Mouse (Mus musculus) limb, embryonic 14.5 days (tissue): ENCODE results near the gene AL732309.1. TPM values are rescaled to one million over a fixed set of nuclear protein-coding genes. Genes with fewer than 3 reads are reported as not detected.
A peak's percentile ranks its signal among the peaks of the same experiment; 100 is the strongest.

Experiments
- ATAC-seq: fragments of 200-750 bp; cut with Nextera tagmentation; 2 replicates; pipeline ENCODE4 v1.8.0; 2017; ENCODE audit warnings: low read depth, moderate number of reproducible peaks, moderate TSS enrichment; ENCODE audit not compliant: low FRiP score
- DNase-seq: peaks from one replicate; pipeline ENCODE4 v3.0.0-alpha.2; 2015; ENCODE audit warnings: low spot score
- H3K27ac ChIP-seq: fragments of 300-500 bp; sonication (generic); replicated peaks from 2 replicates; pipeline ENCODE4 v1.5.1; 2014; ENCODE audit warnings: low read depth, mild to moderate bottlenecking, low read length, moderate library complexity, mixed read lengths
- H3K27me3 ChIP-seq: fragments of 300-500 bp; sonication (generic); 2 replicates; pipeline ENCODE4 v1.6.1; 2014; ENCODE audit warnings: low read length, mixed read lengths; ENCODE audit not compliant: control insufficient read depth, insufficient read depth
- H3K36me3 ChIP-seq: fragments of 300-500 bp; sonication (generic); 2 replicates; pipeline ENCODE4 v1.6.1; 2014; ENCODE audit warnings: mild to moderate bottlenecking, low read length, moderate library complexity, mixed read lengths; ENCODE audit not compliant: control insufficient read depth, insufficient read depth
- H3K4me1 ChIP-seq: fragments of 300-500 bp; sonication (generic); 2 replicates; pipeline ENCODE4 v1.6.1; 2014; ENCODE audit warnings: antibody characterized with exemption, low read length, mixed read lengths; ENCODE audit not compliant: control insufficient read depth, insufficient read depth
- H3K4me2 ChIP-seq: fragments of 300-500 bp; sonication (generic); replicated peaks from 2 replicates; pipeline ENCODE4 v1.6.1; 2014; ENCODE audit warnings: low read depth, mild to moderate bottlenecking, low read length, moderate library complexity; ENCODE audit not compliant: severe bottlenecking
- H3K4me3 ChIP-seq: fragments of 300-500 bp; sonication (generic); replicated peaks from 2 replicates; pipeline ENCODE4 v1.5.1; 2014; ENCODE audit warnings: low read length
- H3K9ac ChIP-seq: fragments of 300-500 bp; sonication (generic); 2 replicates; pipeline ENCODE4 v1.6.1; 2014; ENCODE audit warnings: mild to moderate bottlenecking, low read depth, low read length, moderate library complexity; ENCODE audit not compliant: severe bottlenecking
- H3K9me3 ChIP-seq: fragments of 300-500 bp; sonication (generic); 2 replicates; pipeline ENCODE4 v1.6.1; 2016; ENCODE audit warnings: low read length; ENCODE audit not compliant: control insufficient read depth
- POLR2A ChIP-seq: fragments of 200-500 bp; IDR thresholded peaks from 2 replicates; pipeline ENCODE4 v1.8.0; 2012; ENCODE audit warnings: inconsistent platforms, mild to moderate bottlenecking, moderate library complexity, borderline replicate concordance; ENCODE audit not compliant: insufficient read depth, insufficient read length; ENCODE audit errors: extremely low read depth
- WGBS: fragments of 180-500 bp; shearing (Covaris S2); extraction: QIAGEN DNeasy Blood & Tissue Kit; methylation state at CpG from one replicate; pipeline ENCODE4 v1.1.7; 2014; 5-methylcytosine and 5-hydroxymethylcytosine counted together
- polyA plus RNA-seq, 2 experiments: library from polyadenylated mRNA; depleted of rRNA in 1 of 2; stranded (reverse) in 1 of 2; unstranded in 1 of 2; fragments of >200 nt; fragmentation: Nextera tagmentation in 1 of 2; extraction: Ambion mirVana in 1 of 2; gene quantifications; 2 replicates each; pipeline versions ENCODE4 v1.2.1 to v1.2.3; 2012 to 2014

Gene AL732309.1
- polyA plus RNA-seq, 2 experiments, result 8.3 to 19.2 TPM

- H3K9ac ChIP-seq, result no peak overlapping the region
- DNase-seq (no peak), ATAC-seq (no peak)
- H3K27ac ChIP-seq, result no peak overlapping the region
- no peak for TF ChIP-seq POLR2A
- peaks cover 12% of the 10 kb centered on the region; the same call in 1 of the 2 replicates for H3K4me1 ChIP-seq
- WGBS, result 4% methylated on average over 6 of the region's 6 CpGs
- no peaks in the 10 kb centered on the region for H3K36me3 ChIP-seq
- peaks cover 14% of the 10 kb centered on the region for H3K27me3 ChIP-seq
- H3K4me2 ChIP-seq, result peak overlapping the region; percentile 91
- H3K9me3 ChIP-seq, result no peaks in the 10 kb centered on the region
- H3K4me3 ChIP-seq, result peak overlapping the region; percentile 50
These were observed 5.3 kb downstream of the AL732309.1 start for GRCm38 (mm10) chr2:25241438-25241775.

DNA sequence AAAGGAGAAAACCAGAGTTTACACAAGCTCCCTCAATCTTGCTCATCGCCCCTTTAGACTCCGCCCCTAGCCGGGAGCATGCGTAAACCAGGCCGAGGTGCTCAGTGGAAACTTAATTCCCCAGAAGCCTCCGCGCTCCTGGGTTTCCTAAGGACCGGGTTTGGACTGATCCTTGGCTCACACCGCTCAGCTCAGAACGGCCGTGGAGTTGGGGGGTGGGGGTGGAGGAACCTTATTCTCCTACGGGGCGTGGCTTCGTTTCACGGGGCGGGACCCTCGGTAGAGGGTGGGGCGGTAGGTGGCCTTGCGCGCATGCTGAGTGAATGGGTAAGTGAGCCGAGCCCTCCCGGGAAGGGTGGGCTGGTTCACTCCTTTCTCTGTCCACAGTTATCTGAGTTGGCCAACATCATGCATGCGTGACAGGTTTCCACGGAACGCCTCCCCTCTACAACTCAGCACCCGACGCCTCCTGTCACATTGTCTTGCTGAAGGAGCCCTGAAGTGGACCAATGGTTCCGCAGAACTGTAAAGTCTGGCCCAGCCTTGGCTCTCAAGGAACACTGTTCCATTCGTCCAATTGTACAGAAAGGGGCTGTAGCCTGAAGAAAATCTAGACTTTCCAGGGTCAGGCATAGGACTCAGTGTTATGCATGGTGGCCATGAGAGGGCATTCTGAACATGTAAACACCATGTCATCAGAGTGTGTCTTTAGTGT, 5.8 kb downstream of the AL732309.1 start:
- Histone ChIP-seq H3K4me1 (peaks cover 12% of the 10 kb centered on the region; the same call in 1 of the 2 replicates), H3K27me3 (peaks cover 14% of the 10 kb centered on the region), H3K4me3 (peak overlapping the region; percentile 50), H3K9me3 (no peaks in the 10 kb centered on the region), H3K36me3 (no peaks in the 10 kb centered on the region), H3K4me2 (peak overlapping the region; percentile 91), H3K27ac (no peak overlapping the region), H3K9ac (peak overlapping the region; percentile 38)
- ATAC-seq (peak; percentile 88), DNase-seq (peak; percentile 84)
- WGBS, result 2% methylated on average over 25 of the region's 29 CpGs
- TF ChIP-seq POLR2A, result 0 out of 2 replicates have a peak, but pooled peaks have one; percentile 28

- 0 out of 2 replicates have a peak, but pooled peaks have one; percentile 3 for ATAC-seq
These were observed 6.4 kb downstream of the AL732309.1 start for GRCm38 (mm10) chr2:25240310-25240709.

DNA sequence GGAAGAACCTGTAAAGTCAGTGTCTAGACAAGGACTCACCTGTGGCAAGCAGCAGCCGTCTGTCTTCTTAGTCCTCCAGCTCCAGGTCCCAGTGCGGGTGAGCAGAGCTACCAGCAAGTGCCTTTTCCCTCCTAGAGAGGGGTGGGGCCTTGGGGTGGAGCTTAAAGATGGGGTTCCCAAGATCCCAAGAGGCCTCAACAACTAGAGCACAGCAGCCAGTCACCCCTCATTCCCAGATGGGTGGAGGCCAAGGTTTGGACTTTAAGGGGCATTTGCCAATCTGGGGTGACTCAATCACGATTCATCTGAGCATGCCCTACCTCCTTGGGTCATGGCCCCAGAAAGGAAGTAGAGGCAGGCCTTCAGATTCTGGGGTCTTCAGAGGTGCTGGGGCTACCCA, 6.9 kb downstream of the AL732309.1 start:
- H3K4me3 ChIP-seq, result no peak overlapping the region
- 81% methylated on average over 3 of the region's 3 CpGs for WGBS
- H3K4me1 ChIP-seq, result peaks cover 12% of the 10 kb centered on the region; the same call in 1 of the 2 replicates
- no peak overlapping the region for H3K4me2 ChIP-seq
- no peak overlapping the region for H3K27ac ChIP-seq
- peaks cover 14% of the 10 kb centered on the region for H3K27me3 ChIP-seq
- H3K36me3 ChIP-seq, result no peaks in the 10 kb centered on the region
- no peaks in the 10 kb centered on the region for H3K9me3 ChIP-seq
- TF ChIP-seq POLR2A, result no peak
- ATAC-seq (no peak), DNase-seq (no peak)
- no peak overlapping the region for H3K9ac ChIP-seq

More at GRCm38 (mm10) chr2:25240310-25240709, 6.4 kb downstream of the AL732309.1 start:
- peak overlapping the region; percentile 38 for H3K9ac ChIP-seq
- DNase-seq, result no peak
- H3K9me3 ChIP-seq, result no peaks in the 10 kb centered on the region
- peak overlapping the region; percentile 91 for H3K4me2 ChIP-seq
- no peaks in the 10 kb centered on the region for H3K36me3 ChIP-seq
- peak overlapping the region; percentile 50 for H3K4me3 ChIP-seq
- 52% methylated on average over 8 of the region's 8 CpGs for WGBS
- H3K4me1 ChIP-seq, result peaks cover 12% of the 10 kb centered on the region; the same call in 1 of the 2 replicates
- no peak overlapping the region for H3K27ac ChIP-seq
- H3K27me3 ChIP-seq, result peaks cover 14% of the 10 kb centered on the region
- no peak for TF ChIP-seq POLR2A

- H3K4me1 ChIP-seq, result peaks cover 12% of the 10 kb centered on the region; the same call in 1 of the 2 replicates
- no peak overlapping the region for H3K27ac ChIP-seq
- peaks cover 14% of the 10 kb centered on the region for H3K27me3 ChIP-seq
- no peak overlapping the region for H3K4me2 ChIP-seq
- no peak overlapping the region for H3K9ac ChIP-seq
- ATAC-seq (no peak), DNase-seq (no peak)
- no peak for TF ChIP-seq POLR2A
- no peaks in the 10 kb centered on the region for H3K36me3 ChIP-seq
- H3K9me3 ChIP-seq, result no peaks in the 10 kb centered on the region
- H3K4me3 ChIP-seq, result no peak overlapping the region
These were observed 8.6 kb downstream of the AL732309.1 start for GRCm38 (mm10) chr2:25238106-25238505.

GRCm38 (mm10) chr2:25237522-25237921, 9.1 kb downstream of the AL732309.1 start:
- Histone ChIP-seq H3K9ac (no peak overlapping the region), H3K4me1 (peaks cover 12% of the 10 kb centered on the region; the same call in 1 of the 2 replicates), H3K27ac (no peak overlapping the region), H3K36me3 (no peaks in the 10 kb centered on the region), H3K4me3 (no peak overlapping the region), H3K9me3 (no peaks in the 10 kb centered on the region), H3K4me2 (no peak overlapping the region), H3K27me3 (peaks cover 8% of the 10 kb centered on the region)
- WGBS, result 53% methylated on average over 4 of the region's 4 CpGs
- DNase-seq, result no peak
- TF ChIP-seq POLR2A, result no peak
- ATAC-seq, result no peak
